Mouse (Mus musculus): ENCODE results near the gene Abce1. TPM values are rescaled to one million over a fixed set of nuclear protein-coding genes. Genes with fewer than 3 reads are reported as not detected.
"Not testable (repeated sequence)": the region's sequence is repeated elsewhere in the genome, so short reads cannot be mapped to it uniquely, and the experiment has no call there.

Abce1 gene
- polyA plus RNA-seq, 1 experiment, result 19.6 TPM

DNA sequence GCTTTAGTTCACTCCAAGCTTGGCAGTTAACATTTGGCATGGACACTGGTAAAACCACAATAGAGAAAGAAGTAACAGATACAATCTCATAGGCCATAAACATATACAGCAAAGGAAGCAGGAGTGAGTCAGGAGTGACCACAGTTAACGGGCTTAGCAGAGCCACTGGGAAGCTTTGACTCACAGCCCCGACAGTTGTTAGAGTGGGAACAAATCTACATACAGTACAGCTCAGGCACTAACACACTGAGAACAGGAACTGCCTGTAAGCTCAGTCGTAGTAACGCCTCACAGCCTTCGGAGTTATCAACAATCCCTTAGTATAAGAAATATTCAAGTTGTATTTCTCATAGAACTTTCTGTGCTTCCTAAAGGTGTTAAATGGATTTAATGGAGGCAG, 32.5 kb downstream of the Abce1 start:
- H3K27ac ChIP-seq (ENCODE audit: control insufficient read depth, insufficient read depth, low read depth, low read length), result no peak overlapping the region
- no peaks in the 10 kb centered on the region for H3K27me3 ChIP-seq (ENCODE audit: control insufficient read depth, insufficient read depth, low read length)
- no peak overlapping the region for H3K4me3 ChIP-seq (ENCODE audit: control insufficient read depth, low read depth, low read length)
- no peaks in the 10 kb centered on the region for H3K4me1 ChIP-seq (ENCODE audit: control insufficient read depth, insufficient read depth, low read length)
- H3K36me3 ChIP-seq (ENCODE audit: control insufficient read depth, insufficient read depth, low read length), result no peaks in the 10 kb centered on the region
- no peak for TF ChIP-seq CTCF (IDR thresholded peaks at IDR 0.05; ENCODE audit: control insufficient read depth, insufficient read depth, insufficient replicate concordance, low read depth, low read length)
- no peak for TF ChIP-seq POLR2A (IDR thresholded peaks at IDR 0.05; ENCODE audit: control insufficient read depth, low read depth, low read length)

DNA sequence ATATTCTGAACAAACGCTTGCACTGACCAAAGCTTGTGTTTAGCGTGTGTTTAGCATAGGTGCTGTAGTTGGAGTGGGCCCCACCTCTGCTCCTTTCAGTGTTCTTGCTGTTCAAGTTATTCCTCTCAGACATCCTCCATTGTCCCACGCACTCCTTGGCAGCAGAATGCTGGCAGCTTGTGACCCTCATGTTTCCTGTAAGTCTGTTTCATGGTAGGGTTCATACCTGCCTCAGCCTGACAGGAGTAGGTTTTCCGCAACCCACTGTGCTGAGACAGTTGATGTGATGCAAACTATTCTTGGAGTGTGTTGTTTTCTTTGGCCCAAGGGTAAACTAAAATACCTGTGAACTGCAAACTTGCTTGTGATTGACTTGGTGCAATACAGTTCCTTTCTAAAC, 35.1 kb downstream of the Abce1 start:
- Histone ChIP-seq H3K36me3 (ENCODE audit: control insufficient read depth, insufficient read depth, low read length) (peaks cover 1% of the 10 kb centered on the region; the same call in 1 of the 2 replicates), H3K4me3 (ENCODE audit: control insufficient read depth, low read depth, low read length) (no peak overlapping the region), H3K4me1 (ENCODE audit: control insufficient read depth, insufficient read depth, low read length) (no peaks in the 10 kb centered on the region), H3K27me3 (ENCODE audit: control insufficient read depth, insufficient read depth, low read length) (no peaks in the 10 kb centered on the region), H3K27ac (ENCODE audit: control insufficient read depth, insufficient read depth, low read depth, low read length) (no peak overlapping the region)
- TF ChIP-seq POLR2A (IDR thresholded peaks at IDR 0.05; ENCODE audit: control insufficient read depth, low read depth, low read length) (no peak), CTCF (IDR thresholded peaks at IDR 0.05; ENCODE audit: control insufficient read depth, insufficient read depth, insufficient replicate concordance, low read depth, low read length) (no peak)

DNA sequence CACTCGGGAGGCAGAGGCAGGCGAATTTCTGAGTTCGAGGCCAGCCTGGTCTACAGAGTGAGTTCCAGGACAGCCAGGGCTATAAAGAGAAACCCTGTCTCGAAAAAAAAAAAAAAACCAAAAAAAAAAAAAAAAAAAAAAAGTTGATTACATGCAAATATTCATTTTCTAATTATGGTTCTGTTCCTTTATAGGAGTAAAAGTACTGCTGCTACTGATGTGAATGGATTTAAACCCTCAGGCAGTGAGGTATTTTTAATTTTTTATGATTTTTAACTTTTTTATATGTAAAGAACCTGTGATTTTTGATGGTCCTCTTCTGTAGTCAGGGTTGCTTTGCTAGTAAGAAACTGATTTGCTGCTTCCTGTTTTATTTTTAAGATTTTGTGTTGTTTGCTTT, 52.8 kb downstream of the Abce1 start:
- H3K27ac ChIP-seq (ENCODE audit: control insufficient read depth, insufficient read depth, low read depth, low read length); H3K27me3 ChIP-seq (ENCODE audit: control insufficient read depth, insufficient read depth, low read length); H3K4me1 ChIP-seq (ENCODE audit: control insufficient read depth, insufficient read depth, low read length); H3K36me3 ChIP-seq (ENCODE audit: control insufficient read depth, insufficient read depth, low read length); H3K4me3 ChIP-seq (ENCODE audit: control insufficient read depth, low read depth, low read length): not testable (repeated sequence)

DNA sequence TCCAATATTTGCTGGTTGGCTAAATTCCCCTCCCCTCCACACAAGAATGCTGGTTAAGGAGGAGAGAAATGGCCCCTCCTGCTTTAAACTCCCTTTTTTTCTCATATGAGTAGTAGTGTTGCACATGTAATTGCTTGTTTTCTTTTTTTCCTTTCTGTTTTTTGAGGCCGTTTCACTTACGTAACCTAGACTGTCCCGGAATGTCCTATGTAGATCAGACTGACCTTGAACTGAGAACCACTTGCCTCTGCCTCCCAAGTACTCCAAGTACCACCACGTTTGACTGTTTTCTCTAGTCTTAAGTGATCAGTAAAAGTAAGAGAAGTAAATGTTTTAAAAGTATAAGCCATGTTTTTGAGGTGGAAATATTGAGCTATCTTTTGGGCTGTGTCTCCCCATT, 57.8 kb downstream of the Abce1 start:
- no peaks in the 10 kb centered on the region for H3K4me1 ChIP-seq (ENCODE audit: control insufficient read depth, insufficient read depth, low read length)
- no peak for TF ChIP-seq POLR2A (IDR thresholded peaks at IDR 0.05; ENCODE audit: control insufficient read depth, low read depth, low read length)
- no peak for TF ChIP-seq CTCF (IDR thresholded peaks at IDR 0.05; ENCODE audit: control insufficient read depth, insufficient read depth, insufficient replicate concordance, low read depth, low read length)
- H3K4me3 ChIP-seq (ENCODE audit: control insufficient read depth, low read depth, low read length), result no peak overlapping the region
- H3K27ac ChIP-seq (ENCODE audit: control insufficient read depth, insufficient read depth, low read depth, low read length), result peak overlapping the region; percentile 32; the same call in 1 of the 2 replicates
- H3K36me3 ChIP-seq (ENCODE audit: control insufficient read depth, insufficient read depth, low read length), result no peaks in the 10 kb centered on the region
- H3K27me3 ChIP-seq (ENCODE audit: control insufficient read depth, insufficient read depth, low read length), result no peaks in the 10 kb centered on the region

DNA sequence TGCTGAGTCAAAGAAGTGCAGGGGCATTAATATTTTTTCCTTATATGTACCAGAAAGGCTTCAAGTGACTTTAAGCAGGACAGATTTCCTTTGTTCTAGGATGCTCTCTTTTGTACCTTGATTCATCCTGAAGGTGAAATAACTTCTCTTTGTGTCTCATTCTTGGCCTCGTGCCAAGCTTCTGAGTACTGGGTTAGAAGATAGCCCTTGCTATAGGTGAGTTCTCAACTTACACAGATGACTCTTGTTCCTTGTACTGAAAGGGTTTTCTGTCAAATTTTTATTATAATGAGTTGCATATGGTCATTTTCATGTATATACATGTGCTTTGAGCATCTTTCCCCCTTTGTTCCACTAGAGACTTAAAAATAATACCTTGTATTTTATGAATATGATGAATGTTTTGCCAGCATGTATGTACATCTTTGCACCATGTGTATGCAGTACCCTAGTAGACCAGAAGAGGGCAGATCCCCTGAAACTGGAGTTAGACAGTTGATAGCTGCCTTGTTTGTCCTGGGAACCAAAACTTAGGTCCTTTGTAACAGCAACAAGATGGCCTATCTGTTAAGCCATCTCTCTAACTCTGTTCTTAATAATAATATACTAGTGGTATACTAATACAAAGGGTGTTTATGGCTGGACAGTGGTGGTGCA, 61.3 kb downstream of the Abce1 start:
- H3K4me1 ChIP-seq (ENCODE audit: control insufficient read depth, insufficient read depth, low read length), result no peaks in the 10 kb centered on the region
- H3K4me3 ChIP-seq (ENCODE audit: control insufficient read depth, low read depth, low read length), result no peak overlapping the region
- TF ChIP-seq CTCF (IDR thresholded peaks at IDR 0.05; ENCODE audit: control insufficient read depth, insufficient read depth, insufficient replicate concordance, low read depth, low read length) (no peak), POLR2A (IDR thresholded peaks at IDR 0.05; ENCODE audit: control insufficient read depth, low read depth, low read length) (no peak)
- no peak overlapping the region for H3K27ac ChIP-seq (ENCODE audit: control insufficient read depth, insufficient read depth, low read depth, low read length)
- H3K27me3 ChIP-seq (ENCODE audit: control insufficient read depth, insufficient read depth, low read length), result no peaks in the 10 kb centered on the region
- H3K36me3 ChIP-seq (ENCODE audit: control insufficient read depth, insufficient read depth, low read length), result no peaks in the 10 kb centered on the region

DNA sequence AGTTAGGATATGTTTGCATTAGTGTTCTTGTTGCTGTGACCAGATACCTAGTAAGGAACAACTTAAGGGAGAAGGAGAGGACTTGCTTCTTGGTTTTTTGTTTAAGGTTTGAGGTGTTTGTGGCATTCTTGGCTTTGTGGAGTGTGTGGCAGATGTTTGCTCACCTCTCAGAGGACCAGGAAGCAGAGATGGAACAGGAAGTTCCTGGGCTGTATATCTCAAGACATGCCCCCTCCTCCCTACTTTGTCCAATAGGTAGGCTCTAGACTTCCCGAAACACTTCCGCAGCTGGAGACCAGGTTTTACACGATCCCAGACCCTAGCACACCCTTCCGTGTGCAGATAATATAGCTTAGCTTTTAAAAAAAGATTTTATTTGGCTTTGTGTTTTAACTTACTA, 62.0 kb downstream of the Abce1 start:
- H3K27ac ChIP-seq (ENCODE audit: control insufficient read depth, insufficient read depth, low read depth, low read length), result no peak overlapping the region
- H3K4me1 ChIP-seq (ENCODE audit: control insufficient read depth, insufficient read depth, low read length), result no peaks in the 10 kb centered on the region
- TF ChIP-seq CTCF (IDR thresholded peaks at IDR 0.05; ENCODE audit: control insufficient read depth, insufficient read depth, insufficient replicate concordance, low read depth, low read length), result no peak
- TF ChIP-seq POLR2A (IDR thresholded peaks at IDR 0.05; ENCODE audit: control insufficient read depth, low read depth, low read length), result no peak
- no peaks in the 10 kb centered on the region for H3K36me3 ChIP-seq (ENCODE audit: control insufficient read depth, insufficient read depth, low read length)
- no peak overlapping the region for H3K4me3 ChIP-seq (ENCODE audit: control insufficient read depth, low read depth, low read length)
- no peaks in the 10 kb centered on the region for H3K27me3 ChIP-seq (ENCODE audit: control insufficient read depth, insufficient read depth, low read length)

DNA sequence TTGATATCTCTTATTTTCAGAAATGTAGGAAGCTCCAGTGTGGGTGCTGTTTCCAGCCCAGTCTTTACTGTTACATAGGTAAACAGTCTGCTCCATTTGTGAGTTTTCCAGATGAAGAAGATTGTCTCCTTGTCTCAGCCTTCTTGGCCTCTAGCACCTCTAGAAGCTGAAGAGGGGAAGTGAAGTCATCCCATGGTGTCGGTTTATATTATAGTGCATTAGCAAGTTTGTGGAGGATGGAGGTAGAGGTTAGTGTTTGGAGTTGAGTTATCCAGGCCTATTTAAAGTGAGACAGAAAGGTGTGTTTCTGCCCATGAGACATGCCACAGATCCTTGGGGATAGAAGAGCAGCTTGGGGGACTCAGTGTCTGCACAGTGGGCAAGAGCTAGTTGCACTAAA, 70.4 kb downstream of the Abce1 start:
- Histone ChIP-seq H3K4me3 (ENCODE audit: control insufficient read depth, low read depth, low read length) (peak overlapping the region; percentile 85), H3K27ac (ENCODE audit: control insufficient read depth, insufficient read depth, low read depth, low read length) (peak overlapping the region; percentile 61), H3K36me3 (ENCODE audit: control insufficient read depth, insufficient read depth, low read length) (no peaks in the 10 kb centered on the region), H3K27me3 (ENCODE audit: control insufficient read depth, insufficient read depth, low read length) (no peaks in the 10 kb centered on the region), H3K4me1 (ENCODE audit: control insufficient read depth, insufficient read depth, low read length) (no peaks in the 10 kb centered on the region; the same call in 1 of the 2 replicates)
- TF ChIP-seq POLR2A (IDR thresholded peaks at IDR 0.05; ENCODE audit: control insufficient read depth, low read depth, low read length) (no peak), CTCF (IDR thresholded peaks at IDR 0.05; ENCODE audit: control insufficient read depth, insufficient read depth, insufficient replicate concordance, low read depth, low read length) (no peak)
